Mouse (Mus musculus): ENCODE results near the gene Vmn1r16.
"Not testable (repeated sequence)": the region's sequence is repeated elsewhere in the genome, so short reads cannot be mapped to it uniquely, and the experiment has no call there.

Vmn1r16 gene

DNA sequence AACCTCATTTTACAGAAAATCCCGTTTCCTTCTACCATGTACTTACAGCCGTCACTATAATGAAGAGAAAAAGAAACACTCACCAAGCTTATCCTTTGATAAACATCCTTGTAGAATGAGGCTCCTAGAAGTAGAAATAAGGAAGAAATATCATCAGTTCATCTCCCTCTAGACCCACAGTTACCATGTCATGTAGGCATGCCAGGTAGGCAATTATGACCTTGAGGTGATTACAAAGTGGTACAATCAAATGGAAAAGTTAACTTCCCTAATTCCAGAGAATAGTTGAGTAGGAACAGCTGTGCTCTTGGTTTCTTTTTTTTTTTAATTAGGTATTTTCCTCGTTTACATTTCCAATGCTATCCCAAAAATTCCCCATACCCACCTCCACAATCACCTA, at the start of gene Vmn1r16:
Vmn1r16 (minus strand) TSS at position 101 of the 400 bp plus-strand sequence.
- DNase-seq (ENCODE audit: low spot score in 2 of 2), result no peak

DNA sequence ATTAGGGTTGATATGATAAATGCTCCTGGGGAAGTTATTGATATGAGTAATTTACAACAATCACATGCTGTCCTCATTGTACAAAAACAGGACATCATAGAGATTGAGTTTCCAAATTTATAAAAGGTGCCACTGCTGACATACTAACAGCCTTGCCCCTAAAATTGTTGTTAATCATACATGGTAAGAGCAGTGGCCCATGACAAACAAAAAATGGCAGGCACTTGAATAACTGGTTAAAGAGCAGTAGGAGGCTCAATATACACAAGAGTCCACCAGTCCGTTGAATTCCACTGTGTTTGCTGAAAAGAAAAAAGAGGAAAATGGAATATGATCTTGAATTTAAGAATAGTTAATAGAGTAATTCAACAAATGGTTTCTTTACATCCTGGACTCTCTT, 38.2 kb upstream of the Vmn1r16 start:
- DNase-seq (ENCODE audit: low spot score in 2 of 2), result no peak

DNA sequence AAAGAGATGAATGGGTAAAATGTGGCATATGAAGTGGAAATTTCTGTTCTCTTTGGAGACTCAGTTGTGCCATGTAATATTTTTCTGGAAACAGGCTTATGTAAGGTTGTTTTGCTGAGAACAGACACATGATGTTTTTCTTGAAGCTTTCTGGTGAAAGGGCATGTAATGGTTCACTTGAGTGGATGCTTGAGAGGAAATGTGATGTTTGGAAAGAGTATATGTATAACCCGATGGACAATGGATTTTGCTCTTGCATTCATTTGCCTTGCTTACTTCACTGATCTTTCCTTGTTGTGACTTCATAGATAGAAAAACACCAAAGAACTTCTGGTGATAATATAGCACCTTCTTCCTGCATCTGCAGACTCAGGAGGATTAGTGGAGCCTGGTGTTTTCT, 36.6 kb upstream of the Vmn1r16 start:
- DNase-seq (ENCODE audit: low spot score in 2 of 2), result not testable (repeated sequence)

DNA sequence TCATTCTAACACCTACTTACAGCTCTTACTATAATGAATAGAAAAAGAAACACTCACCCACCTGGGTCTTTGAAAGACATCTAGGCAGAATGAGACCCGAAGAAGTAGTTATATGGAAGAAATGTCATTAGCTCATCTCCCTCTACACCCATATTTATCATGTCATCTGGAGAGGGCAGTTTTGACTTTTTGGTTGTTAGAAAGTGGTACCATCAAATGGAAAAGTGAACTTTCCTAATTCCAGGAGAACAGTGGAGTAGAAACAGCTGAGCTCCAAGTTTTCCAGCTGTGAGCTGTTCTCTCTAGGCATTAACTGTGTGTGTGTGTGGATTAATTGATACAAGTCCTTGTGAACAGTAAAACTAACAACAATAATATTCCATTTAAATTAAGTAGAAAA, 34.3 kb upstream of the Vmn1r16 start, which contains the start of gene Vmn1r17:
Vmn1r17 (minus strand) TSS at position 101 of the 400 bp plus-strand sequence.
- no peak for DNase-seq (ENCODE audit: low spot score in 2 of 2)

DNA sequence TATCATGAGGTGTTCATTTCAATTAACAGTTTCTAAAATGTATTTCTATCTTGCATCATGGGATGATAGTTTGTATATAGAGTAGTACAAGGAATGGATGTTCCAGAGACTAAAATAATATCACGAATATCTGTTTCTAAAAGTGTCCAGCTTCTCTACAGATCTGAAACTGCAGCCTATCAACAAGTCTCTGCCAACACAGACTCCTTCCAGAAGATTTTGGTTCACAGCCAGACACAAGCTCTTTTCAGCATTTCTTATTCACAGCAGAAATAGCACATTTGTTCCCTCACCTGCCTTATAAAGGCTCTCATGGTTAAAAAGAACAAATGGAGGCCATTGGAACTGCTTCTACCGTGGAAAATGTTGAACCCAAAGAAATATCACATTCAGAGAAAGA, 27.6 kb upstream of the Vmn1r16 start:
- no peak for DNase-seq (ENCODE audit: low spot score in 2 of 2)

DNA sequence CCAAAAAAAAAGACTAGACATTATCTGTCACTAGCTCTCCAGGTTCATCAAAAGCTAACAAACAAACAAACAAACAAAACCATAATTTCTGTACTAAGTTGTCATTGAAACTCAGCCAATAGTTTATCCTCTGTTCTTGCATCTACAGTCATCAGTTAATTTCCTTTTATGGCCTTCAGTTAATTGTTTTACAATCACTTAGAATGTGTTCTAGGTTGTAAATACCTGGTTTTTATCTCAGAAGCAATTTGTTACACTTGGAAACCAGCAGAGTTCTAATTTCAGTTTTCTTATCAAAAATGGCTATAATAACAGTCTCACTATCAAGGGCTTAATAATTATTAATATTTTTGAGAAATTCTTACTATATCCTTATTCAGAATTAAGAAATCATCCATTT, 3.1 kb downstream of the Vmn1r16 start:
- DNase-seq (ENCODE audit: low spot score in 2 of 2), result no peak

DNA sequence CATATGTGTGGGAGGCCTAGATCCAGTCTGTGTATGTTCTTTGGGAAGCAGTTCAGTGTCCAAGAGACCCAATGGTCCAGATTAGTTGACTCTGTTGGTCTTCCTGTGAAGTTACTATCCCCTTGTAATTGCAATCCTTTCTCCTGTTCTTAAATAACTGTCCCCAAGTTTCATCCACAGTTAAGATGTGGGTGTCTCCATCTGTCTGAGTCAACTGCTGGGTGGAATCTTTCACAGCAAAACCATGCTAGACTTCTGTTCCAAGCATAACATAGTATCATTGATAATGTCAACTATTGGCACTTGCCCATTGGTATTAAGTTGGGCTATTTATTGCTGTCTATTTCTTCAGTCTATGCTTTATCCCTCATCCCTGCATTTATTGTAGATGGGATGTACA, 50.3 kb downstream of the Vmn1r16 start:
- no peak for DNase-seq (ENCODE audit: low spot score in 2 of 2)

DNA sequence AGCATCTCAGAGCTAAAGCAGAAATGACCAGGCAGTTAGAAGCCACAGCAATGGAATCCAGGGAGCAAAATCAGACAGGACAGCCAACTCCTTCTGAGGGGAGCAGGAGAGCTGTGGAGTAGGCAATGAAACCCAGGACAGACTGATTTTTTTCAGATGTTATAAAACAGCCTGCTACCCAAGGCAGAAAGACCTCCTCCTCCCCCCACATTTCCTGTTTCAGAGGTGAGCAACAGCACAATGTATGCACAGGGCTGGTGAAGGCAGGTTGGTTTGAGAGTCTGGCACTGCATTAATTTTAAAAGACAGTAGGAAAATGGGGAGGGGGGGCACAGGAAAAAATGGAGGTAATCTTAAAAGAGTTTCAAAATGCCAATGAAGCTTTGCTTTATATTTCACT, 56.8 kb downstream of the Vmn1r16 start:
- DNase-seq (ENCODE audit: low spot score in 2 of 2), result no peak

DNA sequence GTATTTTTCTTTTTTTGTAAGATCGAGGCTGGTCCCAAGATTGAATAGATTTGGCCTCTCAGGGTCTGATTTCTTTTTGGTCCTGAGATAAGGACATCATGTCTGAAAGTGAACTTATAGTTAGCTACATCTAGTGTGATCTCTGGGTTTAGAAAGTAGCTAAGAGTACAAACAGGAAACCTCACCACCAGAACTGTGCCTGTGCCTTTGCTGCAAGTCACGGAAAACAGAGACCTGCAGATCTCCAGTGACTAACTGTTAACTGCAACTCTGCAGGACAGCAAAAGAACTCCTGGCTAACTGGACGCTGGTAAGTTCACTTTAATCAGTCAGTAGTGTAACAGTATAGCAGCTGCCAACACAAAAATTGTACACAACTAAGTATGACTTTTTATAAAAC, 57.4 kb downstream of the Vmn1r16 start:
- no peak for DNase-seq (ENCODE audit: low spot score in 2 of 2)
